8 mouse cellular contexts compared by ENCODE assay signal in genomic region chr11:62127692-62128091, GRCm38 (mm10).
DNase-seq lines count a peak whose midpoint lies in the region; ATAC-seq lines count a peak whose summit lies in the region.

No protein-coding gene starts in this region.

- WGBS in heart, embryonic 12.5 days, result 36% methylated on average over 3 of the region's 3 CpGs
- WGBS in forebrain, embryonic 13.5 days, result 37% methylated on average over 3 of the region's 3 CpGs

- H3K36me3 ChIP-seq in heart, embryonic 12.5 days, result peaks cover 12% of the 10 kb centered on the region
- peaks cover 10% of the 10 kb centered on the region for H3K36me3 ChIP-seq in forebrain, embryonic 13.5 days (ENCODE audit: poor library complexity, severe bottlenecking)

- no peaks in the 10 kb centered on the region for H3K27me3 ChIP-seq in heart, embryonic 12.5 days (replicated peaks)
- H3K27me3 ChIP-seq in forebrain, embryonic 13.5 days, result 0 out of 2 replicates have a peak, but pooled peaks cover 3% of the 10 kb centered on the region

- H3K27ac ChIP-seq in heart, embryonic 12.5 days (ENCODE audit: poor library complexity, severe bottlenecking), result no peak overlapping the region
- H3K27ac ChIP-seq in forebrain, embryonic 13.5 days, result no peak overlapping the region

- H3K9me3 ChIP-seq in heart, embryonic 12.5 days (replicated peaks), result no peaks in the 10 kb centered on the region
- no peaks in the 10 kb centered on the region for H3K9me3 ChIP-seq in forebrain, embryonic 13.5 days (replicated peaks)

- no peak for ATAC-seq in heart, embryonic 12.5 days (ENCODE audit: insufficient number of reproducible peaks, low FRiP score)
- ATAC-seq in forebrain, embryonic 13.5 days, result 0 out of 2 replicates have a peak, but pooled peaks have one; percentile 45
- peak; percentile 85 for ATAC-seq in megakaryocyte progenitor cell, adult 5-6 weeks (replicated peaks; ENCODE audit: poor library complexity)

- H3K4me1 ChIP-seq in heart, embryonic 12.5 days (replicated peaks), result peaks cover 7% of the 10 kb centered on the region
- H3K4me1 ChIP-seq in forebrain, embryonic 13.5 days, result peaks cover 16% of the 10 kb centered on the region

- H3K9ac ChIP-seq in heart, embryonic 12.5 days, result no peak overlapping the region
- H3K9ac ChIP-seq in forebrain, embryonic 13.5 days, result no peak overlapping the region

- peak; percentile 74 to 96 for DNase-seq in heart, adult 18-20 months
- peak; percentile 62 for DNase-seq in c-Kit-negative CD71-positive TER-119-positive erythroid progenitor cells, embryonic 14.5 days (ENCODE audit: low read depth, low spot score)
- DNase-seq in heart, postnatal 4 days, result peak; percentile 92
- DNase-seq in layer of hippocampus, postnatal 36 days, result peak; percentile 75 to 82
- peak; percentile 72 to 86 for DNase-seq in spleen, postnatal 10 days (ENCODE audit: low spot score in 2 of 2)

- H3K4me3 ChIP-seq in heart, embryonic 12.5 days, result no peak overlapping the region
- no peak overlapping the region for H3K4me3 ChIP-seq in forebrain, embryonic 13.5 days

- H3K4me2 ChIP-seq in heart, embryonic 12.5 days, result no peak overlapping the region
- no peak overlapping the region for H3K4me2 ChIP-seq in forebrain, embryonic 13.5 days
